Mouse (Mus musculus) embryonic fibroblast, embryonic 13.5 days (primary cell): ENCODE measurements around the gene Pphln1.

Source experiments
- CTCF ChIP-seq: IDR thresholded peaks from 2 replicates; pipeline ENCODE4 v1.5.1; 2011; ENCODE audit warnings: mild to moderate bottlenecking, control low read depth, low read length, moderate library complexity, borderline replicate concordance; ENCODE audit not compliant: insufficient read depth
- POLR2A ChIP-seq: IDR thresholded peaks from 2 replicates; pipeline ENCODE4 v1.6.1; 2011; ENCODE audit warnings: low read depth, mild to moderate bottlenecking, control low read depth, low read length, moderate library complexity

DNA sequence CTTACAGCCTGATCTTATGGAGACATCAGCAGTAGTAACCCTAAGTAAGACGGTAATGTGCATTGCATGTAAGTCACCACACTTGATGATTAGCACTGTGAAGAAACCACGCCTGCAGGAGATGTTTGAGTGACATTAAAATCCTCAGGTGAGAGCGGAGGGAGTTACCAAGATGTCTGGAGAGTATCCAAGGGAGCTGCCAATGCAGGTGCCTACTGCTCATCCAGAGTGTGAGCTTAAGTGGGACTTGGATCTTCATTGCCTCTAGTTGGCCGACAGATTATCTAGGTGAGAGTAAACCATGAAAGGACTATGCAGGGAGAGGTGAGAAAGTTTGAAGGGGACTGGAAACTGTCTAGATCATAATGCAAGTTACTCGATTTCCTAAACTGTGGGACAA lies 8.3 kb downstream of the Pphln1 start:
- no peak for TF ChIP-seq CTCF
- TF ChIP-seq POLR2A, result no peak
